Mouse (Mus musculus) hindbrain, postnatal 0 days (tissue): ENCODE data around the gene Eif5. TPM values are rescaled to one million over a fixed set of nuclear protein-coding genes. Genes with fewer than 3 reads are reported as not detected.
A peak's percentile ranks its signal among the peaks of the same experiment; 100 is the strongest.

Source experiments
- ATAC-seq: fragments of 200-750 bp; cut with Nextera tagmentation; 2 replicates; pipeline ENCODE4 v1.8.0; 2017; ENCODE audit warnings: mild to moderate bottlenecking, moderate TSS enrichment, moderate library complexity
- DNase-seq: peaks from one replicate; pipeline ENCODE4 v3.0.0-alpha.2; 2015; ENCODE audit warnings: low spot score
- H3K27ac ChIP-seq: fragments of 300-500 bp; sonication (generic); 2 replicates; pipeline ENCODE4 v1.5.1; 2014; ENCODE audit warnings: mild to moderate bottlenecking
- H3K27me3 ChIP-seq: fragments of 300-500 bp; sonication (generic); 2 replicates; pipeline ENCODE4 v1.6.1; 2014; ENCODE audit warnings: low read length, mixed read lengths; ENCODE audit not compliant: insufficient read depth
- H3K36me3 ChIP-seq: fragments of 300-500 bp; sonication (generic); 2 replicates; pipeline ENCODE4 v1.6.1; 2014; ENCODE audit warnings: low read length, mixed read lengths; ENCODE audit not compliant: insufficient read depth
- H3K4me1 ChIP-seq: fragments of 300-500 bp; sonication (generic); 2 replicates; pipeline ENCODE4 v1.6.1; 2014; ENCODE audit warnings: antibody characterized with exemption, low read length, mixed read lengths; ENCODE audit not compliant: insufficient read depth
- H3K4me2 ChIP-seq: fragments of 300-500 bp; sonication (generic); 2 replicates; pipeline ENCODE4 v1.6.1; 2014; ENCODE audit warnings: low read depth, mild to moderate bottlenecking, low read length, moderate library complexity, mixed read lengths
- H3K4me3 ChIP-seq: fragments of 300-500 bp; sonication (generic); 2 replicates; pipeline ENCODE4 v1.5.1; 2014; ENCODE audit warnings: low read length
- H3K9ac ChIP-seq: fragments of 300-500 bp; sonication (generic); replicated peaks from 2 replicates; pipeline ENCODE4 v1.6.1; 2014; ENCODE audit warnings: mild to moderate bottlenecking, low read length, moderate library complexity, mixed read lengths
- H3K9me3 ChIP-seq: fragments of 300-500 bp; sonication (generic); 2 replicates; pipeline ENCODE4 v1.6.1; 2016; ENCODE audit warnings: low read length, mixed read lengths
- CTCF ChIP-seq: IDR thresholded peaks from 2 replicates; pipeline ENCODE4 v1.5.1; 2016; ENCODE audit warnings: antibody characterized with exemption, control low read depth, low read depth
- WGBS: fragments of 180-500 bp; shearing (Covaris S2); extraction: QIAGEN DNeasy Blood & Tissue Kit; methylation state at CpG from one replicate; pipeline ENCODE4 v1.1.7; 2014; 5-methylcytosine and 5-hydroxymethylcytosine counted together
- polyA plus RNA-seq: library from polyadenylated mRNA; unstranded; fragments of >200 nt; fragmentation: Nextera tagmentation; extraction: Ambion mirVana; gene quantifications from 2 replicates; pipeline ENCODE4 v1.2.1, GENCODE M21; 2015
- total RNA-seq: library from RNA; depleted of rRNA; stranded (reverse); fragments of >200 nt; gene quantifications from 2 replicates; pipeline ENCODE4 v1.2.3, GENCODE M21; 2014

Eif5 gene
- total and polyA plus RNA-seq, 2 experiments from 2014 or later, result 197 to 576 TPM

GRCm38 (mm10) chr12:111559647-111560258 lies 21.9 kb downstream of the Eif5 start:
- H3K9me3 ChIP-seq, result no peaks in the 10 kb centered on the region
- H3K36me3 ChIP-seq, result no peaks in the 10 kb centered on the region
- peak overlapping the region; percentile 30 for H3K4me2 ChIP-seq
- 54% methylated on average over 18 of the region's 18 CpGs for WGBS
- ATAC-seq (peak; percentile 80), DNase-seq (peak; percentile 65)
- H3K4me1 ChIP-seq, result no peaks in the 10 kb centered on the region
- H3K27me3 ChIP-seq, result no peaks in the 10 kb centered on the region
- 0 out of 2 replicates have a peak overlapping the region, but pooled peaks have one; percentile 30 for H3K9ac ChIP-seq
- 0 out of 2 replicates have a peak overlapping the region, but pooled peaks have one; percentile 2 for H3K4me3 ChIP-seq
- no peak for TF ChIP-seq CTCF
- peak overlapping the region; percentile 16; the same call in 1 of the 2 replicates for H3K27ac ChIP-seq

GRCm38 (mm10) chr12:111560286-111560685 lies 22.5 kb downstream of the Eif5 start:
- TF ChIP-seq CTCF, result no peak
- Histone ChIP-seq H3K27ac (peak overlapping the region; percentile 16; the same call in 1 of the 2 replicates), H3K4me1 (no peaks in the 10 kb centered on the region), H3K4me3 (no peak overlapping the region), H3K9ac (no peak overlapping the region), H3K4me2 (peak overlapping the region; percentile 30), H3K9me3 (no peaks in the 10 kb centered on the region), H3K27me3 (no peaks in the 10 kb centered on the region), H3K36me3 (no peaks in the 10 kb centered on the region)
- peak; percentile 56 for ATAC-seq
- WGBS, result 53% methylated on average over 5 of the region's 5 CpGs
- no peak for DNase-seq

DNA sequence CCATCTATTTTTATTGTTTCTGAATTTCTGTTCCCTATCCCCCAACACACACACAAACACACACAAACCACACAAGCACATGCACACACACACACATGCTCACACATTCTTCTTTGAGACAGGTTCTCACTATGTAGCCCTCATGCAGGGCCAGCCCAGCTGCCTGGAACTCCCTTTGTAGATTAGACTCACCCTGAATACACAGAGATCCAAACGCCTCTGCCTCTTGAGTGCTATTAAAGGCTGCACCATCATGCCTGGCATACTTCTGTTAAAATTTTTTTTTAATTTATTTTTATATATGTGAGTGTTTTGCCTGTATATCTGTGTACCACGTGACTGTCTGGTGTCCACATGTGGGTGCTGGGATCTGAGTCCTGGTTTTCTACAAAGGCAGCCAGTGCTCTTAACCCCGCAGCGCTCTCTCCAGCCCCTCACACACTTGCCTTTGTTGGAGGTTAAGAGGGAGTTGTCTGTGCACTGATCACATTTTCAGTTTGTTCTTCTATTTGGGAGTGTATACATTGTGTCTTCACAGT lies 24.5 kb downstream of the Eif5 start:
- WGBS, result 33% methylated on average over 4 of the region's 4 CpGs

DNA sequence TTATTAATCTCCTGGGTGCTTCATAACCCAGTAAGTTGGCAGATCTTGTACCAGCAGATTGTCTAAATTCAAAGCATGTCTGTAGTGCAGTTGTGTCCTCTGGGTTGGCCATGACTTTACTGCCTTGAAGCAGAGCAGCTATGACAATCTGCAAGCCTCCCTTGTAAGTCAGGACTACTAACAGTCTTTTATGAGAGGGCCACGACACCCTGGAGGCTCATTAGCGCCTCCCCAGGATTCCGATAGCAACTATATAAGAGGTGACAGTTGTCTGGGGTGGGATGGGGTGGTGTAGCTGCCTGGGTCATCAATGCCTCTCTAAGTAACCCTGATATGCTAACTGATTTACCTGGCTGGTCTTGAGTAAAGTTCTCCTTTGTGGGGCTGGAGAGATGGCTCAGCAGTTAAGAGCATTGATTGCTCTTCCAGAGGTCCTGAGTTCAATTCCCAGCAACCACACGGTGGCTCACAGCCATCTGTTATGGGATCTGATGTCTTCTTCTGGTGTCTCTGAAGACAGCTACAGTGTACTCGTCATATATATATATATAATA lies 25.3 kb downstream of the Eif5 start:
- no peak overlapping the region for H3K4me3 ChIP-seq
- no peak overlapping the region for H3K4me2 ChIP-seq
- DNase-seq (no peak), ATAC-seq (no peak)
- H3K9me3 ChIP-seq, result no peaks in the 10 kb centered on the region
- no peak overlapping the region for H3K9ac ChIP-seq
- no peak overlapping the region; the same call in 1 of the 2 replicates for H3K27ac ChIP-seq
- WGBS, result 42% methylated on average over 5 of the region's 5 CpGs
- no peaks in the 10 kb centered on the region for H3K27me3 ChIP-seq
- no peaks in the 10 kb centered on the region for H3K36me3 ChIP-seq
- no peaks in the 10 kb centered on the region for H3K4me1 ChIP-seq
- TF ChIP-seq CTCF, result no peak

More for the DNA sequence above, 24.5 kb downstream of the Eif5 start:
- H3K4me2 ChIP-seq, result no peak overlapping the region
- no peaks in the 10 kb centered on the region for H3K4me1 ChIP-seq
- H3K9ac ChIP-seq, result no peak overlapping the region
- H3K27me3 ChIP-seq, result no peaks in the 10 kb centered on the region
- no peaks in the 10 kb centered on the region for H3K36me3 ChIP-seq
- no peak for DNase-seq
- no peak overlapping the region for H3K4me3 ChIP-seq
- no peak overlapping the region for H3K27ac ChIP-seq
- H3K9me3 ChIP-seq, result no peaks in the 10 kb centered on the region
- no peak for TF ChIP-seq CTCF
- no peak for ATAC-seq

GRCm38 (mm10) chr12:111565363-111565762 lies 27.5 kb downstream of the Eif5 start:
- Histone ChIP-seq H3K27me3 (no peaks in the 10 kb centered on the region), H3K4me2 (no peak overlapping the region), H3K27ac (no peak overlapping the region), H3K9me3 (no peaks in the 10 kb centered on the region), H3K9ac (no peak overlapping the region), H3K4me1 (no peaks in the 10 kb centered on the region), H3K36me3 (no peaks in the 10 kb centered on the region), H3K4me3 (no peak overlapping the region)
- no peak for TF ChIP-seq CTCF
- ATAC-seq, result no peak
- DNase-seq, result no peak
- WGBS, result 79% methylated on average over 5 of the region's 5 CpGs

DNA sequence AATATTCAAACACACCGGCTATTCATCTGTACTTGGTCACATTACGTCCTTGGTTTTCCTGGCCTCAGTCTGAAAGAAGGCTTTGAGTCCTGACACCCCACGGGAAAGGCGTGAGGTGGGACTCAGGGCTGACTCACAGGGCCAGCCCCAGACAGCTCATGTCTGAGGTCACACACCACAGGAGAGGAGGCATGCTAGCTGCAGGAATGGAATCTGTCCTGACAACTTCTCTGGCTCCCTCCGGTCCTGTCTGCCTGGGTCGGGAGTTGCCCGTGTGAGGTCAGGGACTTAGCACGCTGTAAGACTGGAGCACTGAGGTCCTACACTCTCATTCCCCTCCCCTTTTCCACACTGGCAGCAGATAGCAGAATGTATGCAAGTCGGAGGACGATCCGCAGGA lies 31.0 kb downstream of the Eif5 start:
- H3K36me3 ChIP-seq, result no peaks in the 10 kb centered on the region
- peaks cover 14% of the 10 kb centered on the region for H3K4me1 ChIP-seq
- H3K4me3 ChIP-seq, result no peak overlapping the region
- no peak overlapping the region for H3K9ac ChIP-seq
- WGBS, result 61% methylated on average over 11 of the region's 11 CpGs
- H3K4me2 ChIP-seq, result no peak overlapping the region
- no peak overlapping the region for H3K27ac ChIP-seq
- TF ChIP-seq CTCF, result no peak
- DNase-seq (no peak), ATAC-seq (no peak)
- H3K9me3 ChIP-seq, result no peaks in the 10 kb centered on the region
- no peaks in the 10 kb centered on the region for H3K27me3 ChIP-seq

- Histone ChIP-seq H3K9me3 (no peaks in the 10 kb centered on the region), H3K4me1 (peaks cover 20% of the 10 kb centered on the region), H3K9ac (no peak overlapping the region), H3K4me2 (0 out of 2 replicates have a peak overlapping the region, but pooled peaks have one; percentile 84), H3K4me3 (no peak overlapping the region), H3K36me3 (no peaks in the 10 kb centered on the region), H3K27me3 (no peaks in the 10 kb centered on the region), H3K27ac (no peak overlapping the region)
- 79% methylated on average over 7 of the region's 7 CpGs for WGBS
- ATAC-seq (no peak), DNase-seq (no peak)
- no peak for TF ChIP-seq CTCF
These were observed 34.6 kb downstream of the Eif5 start for GRCm38 (mm10) chr12:111572406-111572805.
